Mouse (Mus musculus): ENCODE results near the gene Insr. TPM values are rescaled to one million over a fixed set of nuclear protein-coding genes. Genes with fewer than 3 reads are reported as not detected.

Insr gene
- polyA plus RNA-seq, 1 experiment from 2014 or later = 36.2 TPM

DNA sequence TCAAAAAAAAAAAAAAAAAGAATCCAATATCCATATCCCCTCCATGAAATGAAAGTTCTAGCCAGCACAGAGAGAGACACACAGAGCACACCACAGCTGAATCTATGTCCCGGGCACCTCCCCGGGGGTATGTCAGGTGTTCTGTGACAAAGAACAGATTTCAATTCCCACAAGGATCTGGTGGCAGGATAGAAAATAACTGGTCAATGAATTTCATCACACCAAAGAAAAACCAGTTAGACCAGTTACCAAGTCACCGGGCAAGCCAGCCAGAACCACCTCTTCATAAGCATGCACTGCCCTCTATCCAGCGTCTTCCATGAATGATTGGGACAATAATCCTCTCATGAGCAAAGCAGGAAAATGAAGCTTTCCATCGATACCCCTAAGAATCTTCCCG, 26.8 kb downstream of the Insr start:
- WGBS = 90% methylated on average over 6 of the region's 6 CpGs

DNA sequence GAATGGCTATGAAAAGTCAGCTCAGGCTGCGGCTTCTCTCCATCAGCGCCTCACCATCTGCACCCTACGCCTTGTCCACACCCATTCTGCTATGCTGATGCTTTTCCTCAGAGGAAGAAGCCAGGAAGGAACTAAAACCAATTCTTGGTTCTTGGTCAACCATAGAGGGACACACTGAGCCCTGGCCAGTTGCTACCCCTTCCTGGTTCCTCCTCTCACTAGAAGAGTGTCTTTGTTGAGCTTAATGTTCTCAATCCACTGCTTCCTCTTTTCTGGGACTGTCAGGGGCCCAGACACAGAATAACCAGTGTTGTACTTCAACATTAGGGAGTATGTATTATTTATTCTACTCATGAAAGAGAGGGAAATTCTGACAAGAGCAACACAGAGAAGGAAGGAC, 28.3 kb downstream of the Insr start:
- no peak overlapping the region for H3K27ac ChIP-seq
- H3K9ac ChIP-seq (replicated peaks) = no peak overlapping the region
- no peaks in the 10 kb centered on the region for H3K4me1 ChIP-seq (replicated peaks)
- H3K36me3 ChIP-seq = peaks cover 54% of the 10 kb centered on the region
- ATAC-seq (ENCODE audit: insufficient number of reproducible peaks, insufficient read depth, low FRiP score, low TSS enrichment, low read depth) = no peak
- no peaks in the 10 kb centered on the region for H3K9me3 ChIP-seq
- H3K4me2 ChIP-seq = no peak overlapping the region
- H3K4me3 ChIP-seq (replicated peaks) = no peak overlapping the region
- H3K27me3 ChIP-seq = no peaks in the 10 kb centered on the region
- 97% methylated on average over 3 of the region's 3 CpGs for WGBS

More for the DNA sequence above, 26.8 kb downstream of the Insr start:
- peaks cover 62% of the 10 kb centered on the region for H3K36me3 ChIP-seq
- H3K4me1 ChIP-seq (replicated peaks) = no peaks in the 10 kb centered on the region
- no peaks in the 10 kb centered on the region for H3K27me3 ChIP-seq
- no peak overlapping the region for H3K4me3 ChIP-seq (replicated peaks)
- H3K9me3 ChIP-seq = no peaks in the 10 kb centered on the region
- ATAC-seq (ENCODE audit: insufficient number of reproducible peaks, insufficient read depth, low FRiP score, low TSS enrichment, low read depth) = no peak
- no peak overlapping the region for H3K4me2 ChIP-seq
- H3K9ac ChIP-seq (replicated peaks) = no peak overlapping the region
- no peak overlapping the region for H3K27ac ChIP-seq

DNA sequence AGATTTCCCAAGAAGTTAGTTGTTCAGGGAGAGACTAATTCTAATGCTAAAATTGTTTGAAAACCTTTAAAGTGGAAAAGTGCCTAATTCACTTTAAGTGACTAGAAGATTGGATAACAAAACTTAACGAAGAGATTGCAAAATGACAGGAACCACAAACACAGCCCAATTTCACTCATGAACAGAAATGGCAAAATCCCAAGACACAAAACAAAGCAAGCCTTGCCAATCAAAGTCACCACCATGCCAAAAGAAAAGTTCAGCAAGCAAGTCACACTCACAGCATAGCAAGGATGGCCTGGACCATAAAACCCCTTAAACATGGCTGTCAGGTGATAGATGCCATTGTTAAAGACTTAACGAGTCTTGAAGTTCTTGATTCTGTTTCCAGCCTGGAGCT, 29.5 kb downstream of the Insr start:
- no peak for ATAC-seq (ENCODE audit: insufficient number of reproducible peaks, insufficient read depth, low FRiP score, low TSS enrichment, low read depth)
- Histone ChIP-seq H3K9me3 (no peaks in the 10 kb centered on the region), H3K4me1 (replicated peaks) (no peaks in the 10 kb centered on the region), H3K4me2 (no peak overlapping the region), H3K36me3 (peaks cover 55% of the 10 kb centered on the region), H3K27me3 (no peaks in the 10 kb centered on the region), H3K27ac (no peak overlapping the region), H3K9ac (replicated peaks) (no peak overlapping the region), H3K4me3 (replicated peaks) (no peak overlapping the region)
- 73% methylated on average over 2 of the region's 2 CpGs for WGBS

DNA sequence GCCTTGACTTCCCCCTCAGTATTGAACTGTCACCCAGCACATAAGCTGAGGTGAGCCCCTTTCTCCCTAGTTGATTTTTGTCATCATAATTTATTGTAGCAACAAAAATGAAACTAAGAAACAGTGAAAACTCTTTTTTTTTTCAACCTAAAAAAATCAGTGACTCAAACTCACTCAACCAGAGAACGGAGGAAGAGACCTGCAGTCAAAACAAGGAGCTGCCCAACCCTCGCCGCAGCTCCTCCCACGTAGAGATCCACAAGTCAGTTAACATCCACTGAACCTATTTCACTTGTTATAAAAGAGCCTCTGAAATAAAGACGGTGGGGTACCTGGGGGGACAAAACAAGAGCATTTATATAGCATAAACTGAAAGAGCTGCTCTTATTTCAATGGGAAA, 30.7 kb downstream of the Insr start:
- H3K4me2 ChIP-seq = no peak overlapping the region
- 90% methylated on average over 5 of the region's 5 CpGs for WGBS
- H3K9ac ChIP-seq (replicated peaks) = no peak overlapping the region
- no peak overlapping the region for H3K27ac ChIP-seq
- H3K27me3 ChIP-seq = no peaks in the 10 kb centered on the region
- no peaks in the 10 kb centered on the region for H3K9me3 ChIP-seq
- H3K4me1 ChIP-seq (replicated peaks) = no peaks in the 10 kb centered on the region
- H3K4me3 ChIP-seq (replicated peaks) = no peak overlapping the region
- H3K36me3 ChIP-seq = peaks cover 43% of the 10 kb centered on the region
- no peak for ATAC-seq (ENCODE audit: insufficient number of reproducible peaks, insufficient read depth, low FRiP score, low TSS enrichment, low read depth)

DNA sequence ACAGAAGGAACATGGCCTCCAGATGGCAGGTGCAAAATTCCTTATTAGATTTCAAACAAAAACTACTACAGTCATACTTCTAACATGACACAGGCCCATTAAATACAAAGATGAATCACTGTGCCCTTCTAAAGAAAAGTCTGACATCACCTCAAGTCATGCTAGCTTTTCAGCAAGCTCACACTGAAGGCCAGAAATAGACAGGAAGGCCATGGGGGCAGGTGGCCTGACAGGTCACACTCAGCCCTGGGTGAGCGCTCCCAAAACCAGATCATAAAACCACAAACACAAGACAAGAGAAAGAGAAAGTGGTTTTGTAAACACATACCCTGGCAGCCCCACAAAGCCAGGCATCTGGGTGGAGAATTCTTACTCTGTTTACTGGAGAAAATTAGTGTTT, 32.3 kb downstream of the Insr start:
- peaks cover 31% of the 10 kb centered on the region for H3K36me3 ChIP-seq
- H3K4me3 ChIP-seq (replicated peaks) = no peak overlapping the region
- no peaks in the 10 kb centered on the region for H3K27me3 ChIP-seq
- H3K4me1 ChIP-seq (replicated peaks) = no peaks in the 10 kb centered on the region
- H3K4me2 ChIP-seq = no peak overlapping the region
- no peaks in the 10 kb centered on the region for H3K9me3 ChIP-seq
- H3K27ac ChIP-seq = no peak overlapping the region
- WGBS = 84% methylated on average over 1 of the region's 1 CpGs
- H3K9ac ChIP-seq (replicated peaks) = no peak overlapping the region
- ATAC-seq (ENCODE audit: insufficient number of reproducible peaks, insufficient read depth, low FRiP score, low TSS enrichment, low read depth) = no peak

DNA sequence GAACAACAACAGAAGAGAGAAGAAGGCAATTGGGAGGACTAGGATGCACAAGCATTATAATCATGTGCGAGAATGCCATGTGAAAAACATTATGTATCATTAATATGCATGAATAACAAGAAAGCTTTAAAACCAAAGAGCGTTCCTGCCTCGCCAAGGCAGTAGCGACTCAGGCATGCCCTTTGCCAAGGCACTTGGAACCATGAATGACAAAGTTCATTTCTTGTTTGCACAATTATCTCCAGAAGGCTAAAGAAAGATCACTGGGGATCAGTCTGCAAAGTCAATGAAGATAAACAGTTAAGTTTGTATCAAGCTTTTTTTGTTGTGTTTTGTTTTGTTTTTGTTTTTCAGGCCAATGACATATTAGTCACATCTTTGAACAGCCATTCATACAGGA, 36.2 kb downstream of the Insr start:
- no peak overlapping the region for H3K27ac ChIP-seq
- H3K9me3 ChIP-seq = no peaks in the 10 kb centered on the region
- H3K4me1 ChIP-seq (replicated peaks) = no peaks in the 10 kb centered on the region
- no peak overlapping the region for H3K4me2 ChIP-seq
- no peak overlapping the region for H3K9ac ChIP-seq (replicated peaks)
- no peak for ATAC-seq (ENCODE audit: insufficient number of reproducible peaks, insufficient read depth, low FRiP score, low TSS enrichment, low read depth)
- no peak overlapping the region for H3K4me3 ChIP-seq (replicated peaks)
- H3K36me3 ChIP-seq = peaks cover 10% of the 10 kb centered on the region
- no peaks in the 10 kb centered on the region for H3K27me3 ChIP-seq
- 94% methylated on average over 4 of the region's 4 CpGs for WGBS

DNA sequence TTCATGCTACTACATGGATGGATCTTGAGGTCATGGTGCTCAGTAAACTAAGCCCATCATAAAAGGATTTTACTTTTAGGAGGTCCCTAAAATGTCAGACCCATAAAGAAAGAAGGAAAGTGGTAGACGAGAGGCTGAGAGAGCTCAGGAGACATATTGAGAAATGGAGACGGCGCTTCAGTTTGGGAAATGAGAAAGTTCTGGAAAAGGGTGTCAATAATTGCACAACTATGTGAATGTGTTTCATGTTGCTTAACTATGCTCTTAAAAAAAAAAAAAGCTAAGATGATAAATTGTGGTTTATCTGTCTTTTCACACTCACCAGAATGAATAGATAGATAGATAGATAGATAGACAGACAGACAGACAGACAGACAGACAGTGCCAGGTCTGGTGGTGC, 38.7 kb downstream of the Insr start:
- WGBS = 95% methylated on average over 3 of the region's 3 CpGs
- Histone ChIP-seq H3K9ac (replicated peaks) (no peak overlapping the region), H3K4me1 (replicated peaks) (no peaks in the 10 kb centered on the region), H3K36me3 (peaks cover 2% of the 10 kb centered on the region), H3K27ac (no peak overlapping the region), H3K4me2 (no peak overlapping the region), H3K9me3 (no peaks in the 10 kb centered on the region), H3K4me3 (replicated peaks) (no peak overlapping the region), H3K27me3 (no peaks in the 10 kb centered on the region)
- no peak for ATAC-seq (ENCODE audit: insufficient number of reproducible peaks, insufficient read depth, low FRiP score, low TSS enrichment, low read depth)

DNA sequence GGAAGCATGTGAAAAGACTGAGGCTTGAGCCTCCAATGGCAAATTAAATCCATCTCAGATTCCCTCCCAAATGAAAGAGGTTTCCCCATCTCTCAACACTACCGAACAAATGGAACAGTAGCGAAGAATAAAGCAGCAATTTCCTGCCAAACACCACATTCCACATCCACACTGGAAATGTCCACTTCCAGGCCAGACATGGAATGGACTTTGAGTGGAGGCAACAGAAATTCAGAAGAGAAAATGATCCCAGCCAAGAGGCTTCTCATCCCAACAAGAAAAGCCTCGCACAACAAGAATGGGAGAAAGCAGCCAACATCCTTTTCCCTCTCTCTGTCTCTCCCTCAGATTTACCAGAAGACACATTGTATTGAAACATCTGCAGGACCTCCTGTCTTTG, 39.8 kb downstream of the Insr start:
- Histone ChIP-seq H3K9me3 (no peaks in the 10 kb centered on the region), H3K4me1 (replicated peaks) (no peaks in the 10 kb centered on the region), H3K4me3 (replicated peaks) (no peak overlapping the region), H3K9ac (replicated peaks) (no peak overlapping the region), H3K27ac (no peak overlapping the region), H3K4me2 (no peak overlapping the region), H3K36me3 (no peaks in the 10 kb centered on the region), H3K27me3 (no peaks in the 10 kb centered on the region)
- WGBS = 94% methylated on average over 3 of the region's 3 CpGs
- ATAC-seq (ENCODE audit: insufficient number of reproducible peaks, insufficient read depth, low FRiP score, low TSS enrichment, low read depth) = no peak

DNA sequence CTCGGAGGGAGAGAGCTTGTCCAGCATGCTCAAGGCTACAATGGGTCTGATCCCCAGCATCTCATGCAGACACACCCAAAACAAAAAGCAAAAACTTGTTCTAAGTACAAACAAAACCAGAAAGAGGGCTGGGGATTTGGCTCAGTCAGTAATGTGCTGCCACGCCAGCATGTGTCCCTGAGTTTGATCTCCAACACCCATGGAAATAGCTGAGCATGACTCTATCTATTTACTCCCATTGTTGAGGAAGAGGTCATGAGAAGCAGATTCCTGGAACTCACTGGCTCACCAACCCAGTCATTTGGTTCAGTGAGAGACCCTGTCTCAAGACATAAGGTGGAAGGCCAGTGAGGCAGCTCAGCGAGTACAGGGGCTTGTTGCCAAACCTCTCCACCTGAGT, 40.6 kb downstream of the Insr start:
- Histone ChIP-seq H3K9ac (replicated peaks) (no peak overlapping the region), H3K4me1 (replicated peaks) (no peaks in the 10 kb centered on the region), H3K27ac (no peak overlapping the region), H3K9me3 (no peaks in the 10 kb centered on the region), H3K36me3 (no peaks in the 10 kb centered on the region), H3K27me3 (no peaks in the 10 kb centered on the region), H3K4me2 (no peak overlapping the region), H3K4me3 (replicated peaks) (no peak overlapping the region)
- WGBS = 92% methylated on average over 3 of the region's 3 CpGs
- ATAC-seq (ENCODE audit: insufficient number of reproducible peaks, insufficient read depth, low FRiP score, low TSS enrichment, low read depth) = no peak

DNA sequence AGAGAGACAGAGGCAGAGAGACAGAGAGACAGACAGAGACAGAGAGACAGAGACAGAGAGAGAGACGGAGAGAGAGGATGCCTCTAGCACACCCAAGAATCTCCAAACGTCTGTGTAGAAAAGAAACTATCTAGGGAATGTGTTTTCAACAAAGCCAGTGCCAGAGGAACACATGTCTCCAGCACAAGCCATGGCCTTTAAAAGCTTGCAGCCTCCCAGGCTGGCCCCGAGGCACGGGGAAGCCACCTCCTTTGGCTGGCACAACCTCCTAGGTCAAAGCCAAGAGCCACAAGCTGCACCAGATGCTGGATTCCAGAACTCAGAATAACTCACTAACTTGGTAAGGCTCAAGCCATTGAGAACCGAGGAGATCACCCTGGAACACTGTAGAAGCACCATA, 42.1 kb downstream of the Insr start:
- Histone ChIP-seq H3K9ac (replicated peaks) (no peak overlapping the region), H3K9me3 (no peaks in the 10 kb centered on the region), H3K36me3 (0 out of 2 replicates have a peak, but pooled peaks cover 3% of the 10 kb centered on the region), H3K4me1 (replicated peaks) (no peaks in the 10 kb centered on the region), H3K4me2 (no peak overlapping the region), H3K27ac (no peak overlapping the region), H3K4me3 (replicated peaks) (no peak overlapping the region), H3K27me3 (no peaks in the 10 kb centered on the region)
- WGBS = 71% methylated on average over 5 of the region's 5 CpGs
- no peak for ATAC-seq (ENCODE audit: insufficient number of reproducible peaks, insufficient read depth, low FRiP score, low TSS enrichment, low read depth)

DNA sequence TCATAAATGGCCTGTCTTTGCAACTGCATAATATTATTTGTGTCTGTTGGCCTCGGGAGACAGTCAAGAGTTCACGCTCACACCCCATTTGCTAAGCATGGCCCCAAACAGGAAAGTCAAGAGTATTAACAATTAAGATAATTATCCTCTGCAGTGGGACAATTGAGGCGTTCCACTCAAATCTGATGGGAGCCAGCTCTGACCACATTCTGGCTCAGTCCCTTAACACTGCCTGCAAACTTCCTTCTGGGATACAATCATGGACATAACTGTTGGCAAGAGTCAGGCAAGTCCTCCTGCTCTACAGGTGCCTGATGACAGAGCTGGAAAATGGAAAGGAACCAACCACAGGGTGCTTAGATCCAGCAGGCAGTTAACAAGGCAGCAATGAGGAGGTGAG, 43.1 kb downstream of the Insr start:
- 0 out of 2 replicates have a peak, but pooled peaks cover 3% of the 10 kb centered on the region for H3K36me3 ChIP-seq
- H3K4me1 ChIP-seq (replicated peaks) = no peaks in the 10 kb centered on the region
- no peak for ATAC-seq (ENCODE audit: insufficient number of reproducible peaks, insufficient read depth, low FRiP score, low TSS enrichment, low read depth)
- H3K9ac ChIP-seq (replicated peaks) = no peak overlapping the region
- H3K27me3 ChIP-seq = no peaks in the 10 kb centered on the region
- H3K27ac ChIP-seq = no peak overlapping the region
- no peak overlapping the region for H3K4me2 ChIP-seq
- WGBS = 84% methylated on average over 3 of the region's 3 CpGs
- no peaks in the 10 kb centered on the region for H3K9me3 ChIP-seq
- no peak overlapping the region for H3K4me3 ChIP-seq (replicated peaks)

DNA sequence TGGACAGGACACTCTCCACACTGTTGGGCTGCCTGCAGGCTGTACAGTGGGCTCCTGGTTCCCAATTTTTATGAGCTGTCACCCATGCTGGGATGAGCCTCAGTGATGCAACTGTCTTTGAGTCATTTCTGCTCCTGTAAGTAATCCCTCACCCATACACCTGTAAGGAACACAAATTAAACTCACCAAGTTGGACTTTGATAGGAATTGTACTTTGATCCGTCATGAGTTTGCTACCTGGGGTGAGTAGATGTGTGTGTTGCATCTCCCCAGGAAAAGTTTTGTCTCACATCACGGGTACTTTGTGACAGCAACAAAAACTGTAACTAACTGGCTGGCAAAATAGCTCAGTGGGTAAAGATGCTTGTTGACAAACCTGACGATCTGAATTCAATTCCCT, 44.8 kb downstream of the Insr start:
- Histone ChIP-seq H3K4me1 (replicated peaks) (no peaks in the 10 kb centered on the region), H3K9ac (replicated peaks) (no peak overlapping the region), H3K36me3 (0 out of 2 replicates have a peak, but pooled peaks cover 3% of the 10 kb centered on the region), H3K9me3 (no peaks in the 10 kb centered on the region), H3K4me2 (no peak overlapping the region), H3K27ac (no peak overlapping the region), H3K4me3 (replicated peaks) (no peak overlapping the region), H3K27me3 (no peaks in the 10 kb centered on the region)
- WGBS = 82% methylated on average over 3 of the region's 3 CpGs
- ATAC-seq (ENCODE audit: insufficient number of reproducible peaks, insufficient read depth, low FRiP score, low TSS enrichment, low read depth) = no peak
